In the genomic region with DNA sequence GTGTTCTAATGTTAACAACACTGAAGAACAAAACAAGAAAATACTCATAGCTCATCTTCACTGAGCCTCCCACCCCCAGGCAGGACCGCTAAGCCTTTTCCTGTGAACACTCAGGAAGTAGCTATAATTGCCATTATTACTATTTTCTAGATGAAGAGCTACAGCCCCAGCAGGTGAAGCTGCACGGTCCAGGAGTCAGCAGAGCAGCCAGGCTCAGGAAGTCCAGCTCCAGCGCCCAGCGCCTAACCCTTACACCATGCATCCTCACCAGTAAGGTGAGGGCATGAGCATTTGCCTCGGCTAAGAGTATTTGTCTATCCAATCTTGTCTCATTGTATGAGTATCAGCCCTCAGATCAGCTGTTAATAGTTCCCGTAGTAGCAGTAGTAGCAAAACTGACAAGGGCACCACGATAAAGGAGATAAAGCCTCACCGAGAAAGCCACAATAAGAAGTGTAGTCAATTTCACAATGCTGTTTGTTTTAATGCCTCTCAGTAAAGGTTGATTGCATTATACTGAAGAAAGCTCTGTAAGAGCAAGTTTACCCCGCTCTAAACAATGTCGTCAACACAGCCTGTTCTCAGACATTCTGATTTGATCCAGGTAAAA, we compare ENCODE assay signal across 1 mouse cellular context.
TF ChIP-seq lines count a peak whose summit lies in the region.

No protein-coding gene starts in this region.

TF ChIP-seq in MEL, 35 proteins besides CTCF, POLR2A, EP300 and RAD21 (continued from another document):
- TF ChIP-seq GABPA (IDR thresholded peaks at IDR 0.05; ENCODE audit: low read depth, low read length) (no peak), GATA1 (IDR thresholded peaks at IDR 0.05; ENCODE audit: low read depth, low read length) (peak; percentile 78), MAFK (IDR thresholded peaks at IDR 0.05; ENCODE audit: borderline replicate concordance, low read depth, low read length) (no peak), USF2 (IDR thresholded peaks at IDR 0.05; ENCODE audit: borderline replicate concordance in 1 of 2, insufficient read depth in 1 of 2, low read depth in 1 of 2, low read length in 2 of 2) (no peak), CHD1 (IDR thresholded peaks at IDR 0.05; ENCODE audit: low read depth, low read length) (0 out of 2 replicates have a peak, but pooled peaks have one; percentile 66), ELF1 (IDR thresholded peaks at IDR 0.05; ENCODE audit: low read depth, low read length) (no peak), MXI1 (IDR thresholded peaks at IDR 0.05; ENCODE audit: low read depth, low read length) (peak; percentile 45; the same call in 1 of the 2 replicates), TBP (IDR thresholded peaks at IDR 0.05; ENCODE audit: low read depth, low read length) (no peak), MEF2A (IDR thresholded peaks at IDR 0.05; ENCODE audit: extremely low read depth, insufficient replicate concordance, low read depth, low read length, poor library complexity, severe bottlenecking) (no peak), RCOR1 (IDR thresholded peaks at IDR 0.05; ENCODE audit: low read depth, low read length) (peak; percentile 39; the same call in 1 of the 2 replicates), MYC (IDR thresholded peaks at IDR 0.05; ENCODE audit: low read depth, low read length) (no peak), ZMIZ1 (IDR thresholded peaks at IDR 0.05; ENCODE audit: low read depth, low read length) (no peak), KAT2A (conservative IDR thresholded peaks at IDR 0.05; ENCODE audit: low read depth, low read length) (no peak), ZC3H11A (IDR thresholded peaks at IDR 0.05; ENCODE audit: low read depth, low read length) (no peak; the same call in 1 of the 2 replicates), SMC3 (IDR thresholded peaks at IDR 0.05; ENCODE audit: low read depth, low read length) (no peak), TAL1 (IDR thresholded peaks at IDR 0.05; ENCODE audit: low read length) (no peak), MAZ (IDR thresholded peaks at IDR 0.05; ENCODE audit: low read depth, low read length) (no peak), NRF1 (IDR thresholded peaks at IDR 0.05; ENCODE audit: insufficient read depth, low read depth, low read length, poor library complexity, severe bottlenecking) (no peak), POLR2AphosphoS5 (IDR thresholded peaks at IDR 0.05; ENCODE audit: borderline replicate concordance, low read depth, low read length) (no peak)
